Mouse (Mus musculus) ES-Bruce4 (cell line): ENCODE data around the gene Hps5. TPM values are rescaled to one million over a fixed set of nuclear protein-coding genes. Genes with fewer than 3 reads are reported as not detected.

Source experiments
- H3K27ac ChIP-seq: 2 replicates; pipeline ENCODE4 v1.5.1; 2012; ENCODE audit warnings: low read length, inconsistent platforms; ENCODE audit not compliant: insufficient read depth
- H3K27me3 ChIP-seq: 2 replicates; pipeline ENCODE4 v1.6.1; 2012; ENCODE audit warnings: mild to moderate bottlenecking, low read length, inconsistent platforms; ENCODE audit not compliant: control insufficient read depth, poor library complexity, insufficient read depth, severe bottlenecking
- H3K36me3 ChIP-seq: 2 replicates; pipeline ENCODE4 v1.6.1; 2012; ENCODE audit warnings: inconsistent platforms, mild to moderate bottlenecking, low read length, moderate library complexity; ENCODE audit not compliant: control insufficient read depth, poor library complexity, insufficient read depth, severe bottlenecking
- H3K4me1 ChIP-seq: one replicate; pipeline ENCODE4 v1.8.1; 2011; ENCODE audit warnings: low read length; ENCODE audit not compliant: control insufficient read depth, insufficient read depth
- H3K4me3 ChIP-seq: 2 replicates; pipeline ENCODE4 v1.5.1; 2011; ENCODE audit warnings: low read depth, mild to moderate bottlenecking, low read length
- H3K9ac ChIP-seq: 2 replicates; pipeline ENCODE4 v1.6.1; 2012; ENCODE audit warnings: low read depth, mild to moderate bottlenecking, inconsistent platforms; ENCODE audit not compliant: poor library complexity, severe bottlenecking
- H3K9me3 ChIP-seq: replicated peaks from 2 replicates; pipeline ENCODE4 v1.6.1; 2012; ENCODE audit warnings: mild to moderate bottlenecking, low read length, inconsistent platforms; ENCODE audit not compliant: control insufficient read depth, poor library complexity, insufficient read depth, severe bottlenecking
- CTCF ChIP-seq: IDR thresholded peaks from one replicate; pipeline ENCODE4 v1.8.1; 2011; ENCODE audit warnings: low read depth, low read length
- EP300 ChIP-seq: IDR thresholded peaks from 2 replicates; pipeline ENCODE4 v1.6.1; 2011; ENCODE audit warnings: low read depth, low read length; ENCODE audit not compliant: insufficient read depth
- POLR2A ChIP-seq: IDR thresholded peaks from one replicate; pipeline ENCODE4 v1.8.1; 2011; ENCODE audit warnings: low read length; ENCODE audit not compliant: insufficient read depth
- polyA plus RNA-seq: library from polyadenylated mRNA; stranded (reverse); fragments of >200 nt; gene quantifications from 2 replicates; pipeline ENCODE4 v1.2.4, GENCODE M21; 2011; ENCODE audit warnings: low read depth; ENCODE audit not compliant: missing spikeins, insufficient read depth, insufficient read length

Gene Hps5
- polyA plus RNA-seq, 1 experiment, result 14.8 TPM

- no peak overlapping the region for H3K27ac ChIP-seq
- H3K4me3 ChIP-seq, result no peak overlapping the region
- H3K36me3 ChIP-seq, result no peaks in the 10 kb centered on the region
- H3K9me3 ChIP-seq, result no peaks in the 10 kb centered on the region
- H3K4me1 ChIP-seq, result peaks cover 3% of the 10 kb centered on the region
- H3K27me3 ChIP-seq, result no peaks in the 10 kb centered on the region
- TF ChIP-seq POLR2A (no peak), EP300 (no peak), CTCF (no peak)
- H3K9ac ChIP-seq, result no peak overlapping the region
Measured at GRCm38 (mm10) chr7:46734983-46735382, 60.9 kb downstream of the Hps5 start.

- peaks cover 3% of the 10 kb centered on the region for H3K4me1 ChIP-seq
- no peaks in the 10 kb centered on the region for H3K9me3 ChIP-seq
- no peak within 1 kb of the TSS for H3K9ac ChIP-seq
- H3K36me3 ChIP-seq, result no peaks in the 10 kb centered on the region
- TF ChIP-seq EP300, result no peak
- no peak for TF ChIP-seq POLR2A
- TF ChIP-seq CTCF, result no peak
- H3K4me3 ChIP-seq, result no peak within 1 kb of the TSS
- no peaks in the 10 kb centered on the region for H3K27me3 ChIP-seq
- no peak within 1 kb of the TSS for H3K27ac ChIP-seq
Measured at GRCm38 (mm10) chr7:46732458-46732857, 63.4 kb downstream of the Hps5 start, which contains the start of gene Saa4. Saa4 (minus strand) TSS chr7:46732603.

- H3K9me3 ChIP-seq, result no peaks in the 10 kb centered on the region
- no peak overlapping the region for H3K9ac ChIP-seq
- H3K4me3 ChIP-seq, result no peak overlapping the region
- TF ChIP-seq EP300 (no peak), CTCF (no peak), POLR2A (no peak)
- no peaks in the 10 kb centered on the region for H3K36me3 ChIP-seq
- no peaks in the 10 kb centered on the region for H3K4me1 ChIP-seq
- no peak overlapping the region for H3K27ac ChIP-seq
- no peaks in the 10 kb centered on the region for H3K27me3 ChIP-seq
Measured at GRCm38 (mm10) chr7:46727584-46727983, 68.3 kb downstream of the Hps5 start.

GRCm38 (mm10) chr7:46724396-46724795 lies 71.5 kb downstream of the Hps5 start:
- Histone ChIP-seq H3K4me3 (no peak overlapping the region), H3K9me3 (no peaks in the 10 kb centered on the region), H3K36me3 (no peaks in the 10 kb centered on the region), H3K4me1 (no peaks in the 10 kb centered on the region), H3K27ac (no peak overlapping the region), H3K27me3 (no peaks in the 10 kb centered on the region), H3K9ac (no peak overlapping the region)
- TF ChIP-seq EP300 (no peak), CTCF (no peak), POLR2A (no peak)

- 0 out of 2 replicates have a peak overlapping the region, but pooled peaks have one; percentile 5 for H3K27ac ChIP-seq
- no peaks in the 10 kb centered on the region for H3K36me3 ChIP-seq
- H3K9ac ChIP-seq, result no peak overlapping the region
- H3K4me3 ChIP-seq, result no peak overlapping the region
- TF ChIP-seq EP300 (no peak), CTCF (no peak), POLR2A (no peak)
- no peaks in the 10 kb centered on the region for H3K4me1 ChIP-seq
- H3K27me3 ChIP-seq, result no peaks in the 10 kb centered on the region
- no peaks in the 10 kb centered on the region for H3K9me3 ChIP-seq
Measured at GRCm38 (mm10) chr7:46723849-46724248, 72.0 kb downstream of the Hps5 start.

GRCm38 (mm10) chr7:46723354-46723753 lies 72.5 kb downstream of the Hps5 start:
- TF ChIP-seq EP300, result no peak
- TF ChIP-seq CTCF, result no peak
- TF ChIP-seq POLR2A, result no peak
- peak overlapping the region; percentile 5; the same call in 1 of the 2 replicates for H3K27ac ChIP-seq
- no peak overlapping the region for H3K9ac ChIP-seq
- H3K27me3 ChIP-seq, result no peaks in the 10 kb centered on the region
- H3K9me3 ChIP-seq, result no peaks in the 10 kb centered on the region
- H3K36me3 ChIP-seq, result no peaks in the 10 kb centered on the region
- H3K4me3 ChIP-seq, result no peak overlapping the region
- no peaks in the 10 kb centered on the region for H3K4me1 ChIP-seq
